Mouse (Mus musculus): Measurements from ENCODE around the gene Aloxe3. TPM values are rescaled to one million over a fixed set of nuclear protein-coding genes. Genes with fewer than 3 reads are reported as not detected.
"Not testable (repeated sequence)": the region's sequence is repeated elsewhere in the genome, so short reads cannot be mapped to it uniquely, and the experiment has no call there.

Gene Aloxe3
- polyA plus RNA-seq (2017; shearing (Covaris generic)) = under 1 TPM in 1 of 3 experiments, not detected in 2; 0.13 TPM

- ATAC-seq = no peak
Measured at GRCm38 (mm10) chr11:69125852-69125918, at the start of gene Aloxe3. Gene Aloxe3 (plus strand): TSS chr11:69125896.

GRCm38 (mm10) chr11:69076572-69076971 is 49.1 kb upstream of the Aloxe3 start:
- no peak for ATAC-seq

- no peak for ATAC-seq
Measured at GRCm38 (mm10) chr11:69077316-69077715, 48.4 kb upstream of the Aloxe3 start.

GRCm38 (mm10) chr11:69078041-69078440 is 47.7 kb upstream of the Aloxe3 start:
- no peak for ATAC-seq

- ATAC-seq = no peak
Measured at GRCm38 (mm10) chr11:69078805-69079438, 46.8 kb upstream of the Aloxe3 start.

GRCm38 (mm10) chr11:69080102-69080854 is 45.4 kb upstream of the Aloxe3 start:
- ATAC-seq = no peak

GRCm38 (mm10) chr11:69080855-69081222 is 44.9 kb upstream of the Aloxe3 start:
- ATAC-seq = no peak

GRCm38 (mm10) chr11:69081613-69082012 is 44.1 kb upstream of the Aloxe3 start:
- ATAC-seq = no peak

GRCm38 (mm10) chr11:69085608-69086007 is 40.1 kb upstream of the Aloxe3 start:
- ATAC-seq = no peak

- no peak for ATAC-seq
Measured at GRCm38 (mm10) chr11:69086390-69086789, 39.3 kb upstream of the Aloxe3 start.

GRCm38 (mm10) chr11:69087082-69087481 is 38.6 kb upstream of the Aloxe3 start:
- no peak for ATAC-seq

- ATAC-seq = no peak
Measured at GRCm38 (mm10) chr11:69087597-69087996, 38.1 kb upstream of the Aloxe3 start.

GRCm38 (mm10) chr11:69088103-69088855 is 37.4 kb upstream of the Aloxe3 start, which contains the start of gene Vamp2:
Gene Vamp2 (plus strand): TSS chr11:69088490.
- peak; percentile 72 for ATAC-seq

- ATAC-seq = no peak
Measured at GRCm38 (mm10) chr11:69088856-69089615, 36.7 kb upstream of the Aloxe3 start.

- ATAC-seq = no peak
Measured at GRCm38 (mm10) chr11:69089616-69090290, 35.9 kb upstream of the Aloxe3 start.

GRCm38 (mm10) chr11:69090367-69090766 is 35.3 kb upstream of the Aloxe3 start:
- no peak for ATAC-seq

GRCm38 (mm10) chr11:69091566-69092385 is 33.9 kb upstream of the Aloxe3 start:
- no peak for ATAC-seq

- no peak for ATAC-seq
Measured at GRCm38 (mm10) chr11:69092386-69092751, 33.3 kb upstream of the Aloxe3 start.

GRCm38 (mm10) chr11:69092871-69093270 is 32.8 kb upstream of the Aloxe3 start:
- no peak for ATAC-seq

- not testable (repeated sequence) for ATAC-seq
Measured at GRCm38 (mm10) chr11:69093856-69094255, 31.8 kb upstream of the Aloxe3 start.

GRCm38 (mm10) chr11:69094697-69095429 is 30.8 kb upstream of the Aloxe3 start, which contains the start of gene Per1:
Gene Per1 (plus strand): TSS chr11:69095217.
- ATAC-seq = peak; percentile 57
